Mouse (Mus musculus) cerebellum, adult 9-10 months (tissue): ENCODE results near the gene Chp1.
A peak's percentile ranks its signal among the peaks of the same experiment; 100 is the strongest.
"Not testable (repeated sequence)": the region's sequence is repeated elsewhere in the genome, so short reads cannot be mapped to it uniquely, and the experiment has no call there.

Experiments used
- DNase-seq: peaks from one replicate; pipeline ENCODE4 v3.0.0; 2022

The Chp1 gene

DNA sequence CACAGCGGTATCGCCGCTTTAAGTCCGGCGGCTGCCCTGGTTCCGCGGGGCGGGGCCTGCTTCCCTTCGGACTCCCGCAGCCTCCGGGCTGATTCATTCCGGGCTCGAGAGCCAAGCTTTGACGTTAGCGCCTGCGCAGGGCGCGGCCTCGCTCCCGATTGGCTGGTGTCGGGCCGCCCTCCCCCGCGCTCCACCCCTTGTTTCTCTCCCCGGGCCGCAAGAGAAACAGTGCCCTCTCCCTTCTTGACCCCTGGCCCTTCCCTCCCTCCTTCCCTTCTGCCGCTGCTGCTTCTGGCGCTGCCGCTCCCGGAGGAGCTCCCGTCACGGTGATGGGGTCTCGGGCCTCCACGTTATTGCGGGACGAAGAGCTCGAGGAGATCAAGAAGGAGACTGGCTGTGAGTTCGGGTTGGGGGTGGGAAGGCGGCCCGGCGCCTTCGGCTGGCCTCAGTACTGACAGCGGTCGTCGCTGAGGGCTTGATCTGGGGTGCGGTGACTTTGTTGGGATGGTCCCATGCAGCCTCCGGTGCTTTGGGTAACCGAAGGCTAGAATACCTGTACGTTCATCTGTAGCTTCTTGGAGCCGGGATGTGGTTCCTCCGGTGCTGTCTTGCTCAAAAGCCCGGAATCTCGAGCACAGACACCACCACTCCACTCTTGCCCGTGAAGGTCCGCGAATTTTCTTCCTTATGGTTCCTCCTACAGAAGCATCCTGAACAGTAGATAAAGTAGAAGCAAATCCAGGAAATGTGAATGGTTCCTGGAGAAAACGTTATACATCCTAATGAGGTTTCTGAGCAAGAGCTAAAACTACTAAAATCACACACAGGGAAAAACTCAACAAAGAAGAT lies at the start of gene Chp1, which contains the start of gene Exd1:
Gene Chp1 (plus strand): TSS at position 176 of the 849 bp plus-strand sequence.
Gene Exd1 (minus strand): TSS at position 106 of the 849 bp plus-strand sequence.
- DNase-seq: peak; percentile 98

DNA sequence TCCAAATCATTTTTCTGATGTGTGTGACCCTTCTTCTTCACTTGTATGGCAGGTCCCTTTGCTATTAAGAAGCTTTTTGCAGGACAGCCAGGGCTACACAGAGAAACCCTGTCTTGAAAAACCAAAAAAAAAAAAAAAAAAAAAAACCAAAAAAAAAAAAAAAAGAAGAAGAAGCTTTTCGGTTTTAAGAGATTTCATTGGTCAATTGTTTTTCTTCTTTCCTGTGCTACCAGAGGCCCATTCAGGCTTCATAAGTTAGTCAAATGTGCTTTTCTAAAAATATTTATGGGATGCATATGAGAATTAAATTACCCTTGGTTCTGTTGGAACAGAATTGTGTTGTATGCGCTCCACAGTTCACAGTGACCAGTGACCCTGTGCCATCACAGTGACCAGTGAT lies 48.6 kb upstream of the Chp1 start:
- no peak for DNase-seq

DNA sequence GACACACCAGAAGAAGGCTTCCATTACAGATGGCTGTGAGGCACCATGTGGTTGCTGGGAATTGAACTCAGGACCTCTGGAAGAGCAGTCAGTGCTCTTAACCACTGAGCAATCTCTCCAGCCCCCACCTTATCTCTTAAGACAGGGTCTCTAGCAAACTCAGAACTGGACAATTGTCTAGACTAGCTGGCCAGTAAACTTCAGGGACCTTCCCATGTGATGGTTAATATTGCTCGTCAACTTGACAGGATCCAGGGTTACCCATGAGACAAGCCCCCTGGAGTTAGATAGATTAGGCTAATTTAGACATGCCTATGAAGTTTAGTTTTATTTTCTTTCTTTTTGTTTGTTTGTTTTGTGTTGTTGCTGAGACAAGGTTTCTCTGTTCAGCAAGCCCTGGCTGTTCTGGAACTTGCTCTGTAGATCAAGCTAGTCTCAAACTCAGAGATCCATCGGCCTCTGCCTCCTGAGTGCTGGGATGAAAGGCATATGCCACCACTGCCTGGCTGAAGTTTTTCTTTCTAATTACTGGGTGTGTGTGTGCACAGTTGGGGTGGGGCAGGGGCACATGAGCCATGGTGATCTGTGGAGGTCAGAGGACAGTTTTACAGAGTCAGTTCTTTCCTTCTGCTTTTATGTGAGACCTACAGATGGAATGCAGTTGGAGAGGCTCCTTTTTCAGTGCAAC lies 46.4 kb upstream of the Chp1 start:
- no peak for DNase-seq

DNA sequence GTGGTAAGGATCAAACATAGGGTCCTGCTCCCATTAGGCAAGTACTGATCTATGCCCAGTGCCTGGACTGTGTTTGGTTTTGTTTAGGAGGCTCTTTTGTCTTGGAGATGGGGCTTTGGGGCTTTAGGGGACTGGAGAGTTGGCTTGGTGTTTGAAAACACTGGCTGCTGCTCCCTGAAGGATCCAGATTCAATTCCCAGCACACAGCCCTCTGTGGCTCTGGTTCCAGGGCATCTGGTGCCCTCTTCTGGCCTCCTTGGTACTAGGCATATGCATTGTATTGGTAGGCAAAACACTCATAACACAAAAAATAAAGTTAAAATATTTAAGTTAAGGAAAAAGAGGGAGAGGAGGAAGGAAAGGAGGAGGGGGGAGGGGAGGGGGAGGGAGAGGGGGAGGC lies 40.4 kb upstream of the Chp1 start:
- DNase-seq: no peak

GRCm38 (mm10) chr2:119508518-119508917 lies 39.0 kb upstream of the Chp1 start:
- not testable (repeated sequence) for DNase-seq

- no peak for DNase-seq
These were observed 36.6 kb upstream of the Chp1 start for GRCm38 (mm10) chr2:119510856-119511255.

DNA sequence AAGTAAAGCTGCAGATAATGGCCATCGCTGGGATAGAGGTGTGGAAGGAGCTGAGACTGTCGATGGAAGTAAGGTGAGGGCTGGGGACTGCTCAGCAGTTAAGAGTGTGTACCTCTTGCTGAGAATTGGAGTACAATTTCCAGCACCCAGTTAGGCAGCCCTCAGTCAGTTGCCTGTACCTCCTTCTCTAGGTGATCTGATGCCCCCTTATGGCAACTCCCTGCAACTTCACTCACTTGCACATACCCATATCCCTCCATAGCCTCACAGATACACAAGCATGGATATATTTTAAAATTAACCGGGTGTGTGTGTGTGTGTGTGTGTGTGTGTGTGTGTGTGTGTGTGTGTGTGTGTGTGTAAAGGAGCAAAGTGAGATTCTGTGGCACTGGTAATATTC lies 35.2 kb upstream of the Chp1 start:
- no peak for DNase-seq

DNA sequence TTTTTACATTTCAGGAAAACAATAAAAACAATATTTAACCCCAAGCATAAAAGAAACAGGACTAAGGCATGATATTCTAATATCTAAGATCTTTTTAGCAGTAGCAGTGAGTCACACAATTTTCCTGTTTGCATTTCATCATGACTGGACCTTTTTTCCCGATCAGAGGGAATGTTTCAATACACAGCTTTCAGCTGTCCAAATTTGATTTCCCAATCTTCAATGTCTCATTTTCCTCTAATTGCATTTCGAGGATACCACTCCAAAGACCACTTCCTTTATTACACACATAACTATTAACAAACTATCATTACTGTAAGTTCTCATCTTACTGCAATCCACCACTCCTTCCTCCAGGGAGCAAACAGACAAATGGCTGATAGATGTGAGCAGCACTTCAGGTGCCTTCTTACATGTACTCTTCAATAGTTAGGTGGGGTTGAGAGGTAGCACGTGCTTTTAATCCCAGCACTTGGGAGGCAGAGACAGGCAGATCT lies 33.4 kb upstream of the Chp1 start:
- DNase-seq: no peak

DNA sequence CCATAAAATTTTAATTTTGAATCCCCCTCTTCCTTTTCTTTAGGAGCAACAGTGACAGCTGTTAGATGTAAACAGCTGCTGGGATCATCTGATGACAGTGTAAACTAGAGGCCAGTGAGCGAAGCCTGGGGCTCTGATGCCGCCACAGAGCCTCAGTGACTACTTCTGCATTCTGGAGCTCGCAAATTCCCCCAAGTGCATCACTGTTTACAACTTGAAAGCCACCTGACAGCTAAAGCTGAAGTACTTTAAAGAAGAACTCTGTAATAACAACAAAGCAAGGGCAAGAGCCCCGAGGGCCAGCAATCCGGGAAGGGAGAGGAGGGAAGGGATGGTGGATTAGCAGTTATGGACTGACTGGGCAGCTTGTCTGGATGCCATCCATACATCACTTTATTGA lies 30.7 kb upstream of the Chp1 start:
- no peak for DNase-seq

DNA sequence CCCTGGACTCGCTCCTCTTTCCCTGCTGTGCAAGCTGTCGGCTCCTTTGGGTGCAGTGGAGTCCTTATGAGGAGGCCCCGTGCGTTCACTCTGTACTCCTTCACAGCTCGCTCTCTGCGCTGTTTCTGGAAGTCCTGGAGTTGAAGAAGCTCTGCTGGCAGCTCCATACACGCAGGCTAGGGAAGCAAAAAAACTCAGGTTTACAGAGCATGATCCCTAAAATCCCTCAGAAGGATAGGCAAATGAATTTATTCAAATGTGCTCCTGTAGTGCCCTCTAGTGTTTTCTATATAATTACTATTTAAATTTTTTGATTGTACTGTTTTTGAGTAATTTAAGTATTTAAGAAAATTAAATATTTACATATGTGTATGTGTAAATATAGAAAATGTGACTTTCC lies 26.9 kb upstream of the Chp1 start:
- DNase-seq: peak; percentile 15

DNA sequence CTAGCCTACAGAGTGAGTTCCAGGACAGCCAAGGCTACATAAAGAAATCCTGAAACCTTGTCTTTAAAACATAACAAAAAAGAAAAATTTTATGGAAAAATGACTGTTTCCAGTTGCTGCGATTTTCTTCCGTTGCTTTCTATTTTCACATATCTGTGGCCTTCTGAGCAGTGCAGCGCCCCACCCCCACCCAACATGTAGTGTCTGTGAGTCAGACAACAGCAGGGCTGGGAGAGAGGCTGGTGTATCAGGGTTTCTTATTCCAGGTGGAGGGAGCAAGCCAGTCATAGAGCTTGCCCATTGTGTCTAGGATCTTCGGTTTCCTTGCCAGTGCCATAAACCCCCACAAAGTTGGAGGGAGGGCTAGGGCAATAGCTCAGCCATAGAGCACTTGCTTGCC lies 23.7 kb upstream of the Chp1 start:
- no peak for DNase-seq

DNA sequence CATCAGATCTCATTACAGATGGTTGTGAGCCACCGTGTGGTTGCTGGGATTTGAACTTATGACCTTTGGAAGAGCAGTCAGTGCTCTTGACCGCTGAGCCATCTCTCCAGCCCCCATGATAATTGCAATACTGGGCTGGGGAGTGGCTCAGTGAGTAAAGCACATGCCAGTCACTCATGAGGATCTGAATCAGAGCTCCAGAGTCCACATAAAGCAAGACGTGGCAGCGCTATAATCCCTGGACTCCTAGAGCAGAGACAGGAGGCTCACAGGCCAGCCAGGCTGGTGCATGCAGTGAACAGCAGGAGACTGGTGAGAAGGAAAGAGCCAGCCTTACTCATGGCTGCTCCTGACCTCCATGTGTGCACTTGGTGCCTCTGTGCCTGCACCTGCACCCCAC lies 22.1 kb upstream of the Chp1 start:
- DNase-seq: no peak

GRCm38 (mm10) chr2:119538802-119539201 lies 8.7 kb upstream of the Chp1 start:
- DNase-seq: no peak

DNA sequence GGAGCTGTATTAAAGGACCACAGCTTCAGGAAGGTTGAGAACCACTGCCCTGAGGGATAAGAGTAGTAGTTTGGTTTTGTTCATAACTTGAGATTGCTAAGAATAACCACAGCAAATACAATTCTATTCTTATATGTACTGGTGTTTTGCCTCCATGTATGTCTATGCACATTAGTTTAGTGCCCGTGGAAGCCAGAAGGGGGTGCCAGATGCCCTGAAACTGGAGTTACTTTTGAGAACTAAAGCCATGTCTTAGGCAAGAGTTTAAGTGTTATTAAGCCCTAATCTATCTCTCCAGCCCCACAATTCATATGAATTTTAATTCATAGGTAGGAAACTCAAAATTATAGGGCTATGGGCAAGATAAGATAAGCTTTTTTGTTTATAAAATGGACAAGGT lies 5.4 kb upstream of the Chp1 start:
- DNase-seq: no peak

GRCm38 (mm10) chr2:119543656-119544055 lies 3.8 kb upstream of the Chp1 start:
- DNase-seq: no peak

DNA sequence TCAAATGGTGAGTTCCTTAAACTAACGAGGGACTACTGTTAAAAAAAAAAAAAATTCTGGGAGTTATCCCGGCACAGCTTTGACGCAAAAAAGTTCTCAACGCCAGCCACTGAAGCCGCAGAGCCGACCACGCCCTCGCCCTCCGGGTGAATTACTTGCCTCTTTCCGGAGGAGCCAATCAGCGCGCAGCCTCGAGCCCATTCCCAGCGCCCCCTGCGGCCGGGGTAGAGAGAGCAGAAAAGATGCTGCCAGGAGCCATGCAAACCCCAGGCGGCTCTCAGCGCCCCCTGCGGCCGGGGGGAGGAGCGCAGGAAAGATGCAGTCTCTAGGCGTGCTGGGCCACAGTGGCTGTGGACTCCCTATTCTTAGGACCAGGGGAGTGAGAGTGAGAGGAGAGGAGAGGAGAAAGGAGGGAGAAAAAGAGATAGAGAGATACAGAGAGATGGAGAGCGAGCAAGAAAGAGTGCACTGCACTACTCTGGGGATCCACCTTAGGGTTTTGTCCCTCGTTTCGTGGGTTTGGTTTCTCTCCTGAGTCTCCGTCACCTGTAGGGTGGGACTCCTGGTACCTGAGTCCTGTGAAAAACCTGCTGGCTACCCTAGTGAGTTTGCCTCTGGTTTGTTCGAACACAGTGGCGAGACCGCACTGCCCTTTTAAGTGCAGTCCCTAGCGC lies 512 bp upstream of the Chp1 start:
- DNase-seq: peak; percentile 76

DNA sequence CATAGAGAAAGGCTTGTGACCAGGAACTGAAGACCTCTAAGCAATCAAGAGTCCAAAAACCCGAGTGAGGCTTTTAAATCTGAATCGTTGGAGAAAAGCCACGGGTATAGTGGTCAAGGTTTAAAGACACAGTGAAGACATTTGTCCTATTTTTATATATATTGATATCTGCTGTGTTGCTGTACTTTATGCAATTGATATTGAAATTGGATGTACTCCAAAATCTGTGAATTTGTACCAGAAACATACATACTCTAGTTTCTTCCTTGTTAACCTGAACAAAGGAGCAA lies 819 bp downstream of the Chp1 start:
- peak; percentile 18 for DNase-seq

- DNase-seq: peak; percentile 31
These were observed 1.2 kb downstream of the Chp1 start for GRCm38 (mm10) chr2:119548691-119549090.

DNA sequence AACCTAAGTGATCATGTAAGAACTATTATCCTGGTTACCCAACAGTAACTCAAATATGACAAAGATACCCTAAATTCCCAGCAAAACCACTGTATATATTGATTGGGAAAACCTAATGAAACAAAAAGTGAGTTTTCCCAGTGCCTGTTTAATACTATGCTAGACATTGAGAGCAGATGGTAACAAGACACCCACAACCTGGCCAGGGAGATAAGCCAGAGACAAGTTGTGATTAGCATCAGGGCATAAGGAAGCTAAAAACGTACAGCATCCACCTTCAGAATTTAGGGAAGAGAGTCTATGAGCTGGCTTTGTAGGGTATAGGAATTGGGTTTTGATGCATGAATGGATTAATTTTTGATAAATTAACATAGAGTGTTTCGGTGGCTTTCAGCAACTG lies 2.2 kb downstream of the Chp1 start:
- peak; percentile 18 for DNase-seq

DNA sequence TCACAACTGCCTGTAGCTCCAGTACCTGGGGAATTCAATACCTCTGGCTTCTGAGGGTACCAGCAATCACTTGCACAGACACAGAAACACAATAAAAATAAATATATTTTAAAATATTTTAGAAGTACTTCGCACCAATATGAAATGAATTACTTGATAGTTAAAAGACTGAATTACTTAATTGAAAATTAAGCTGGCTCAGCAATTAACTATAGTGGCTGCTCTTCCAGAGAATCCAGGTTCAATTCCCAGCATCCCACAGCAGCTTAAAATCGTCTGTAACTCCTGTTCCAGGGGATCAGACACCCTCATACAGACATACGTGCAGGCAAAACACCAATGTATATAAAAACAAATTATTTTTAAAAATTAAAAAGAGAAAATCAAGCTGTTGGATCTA lies 10.5 kb downstream of the Chp1 start:
- DNase-seq: no peak

DNA sequence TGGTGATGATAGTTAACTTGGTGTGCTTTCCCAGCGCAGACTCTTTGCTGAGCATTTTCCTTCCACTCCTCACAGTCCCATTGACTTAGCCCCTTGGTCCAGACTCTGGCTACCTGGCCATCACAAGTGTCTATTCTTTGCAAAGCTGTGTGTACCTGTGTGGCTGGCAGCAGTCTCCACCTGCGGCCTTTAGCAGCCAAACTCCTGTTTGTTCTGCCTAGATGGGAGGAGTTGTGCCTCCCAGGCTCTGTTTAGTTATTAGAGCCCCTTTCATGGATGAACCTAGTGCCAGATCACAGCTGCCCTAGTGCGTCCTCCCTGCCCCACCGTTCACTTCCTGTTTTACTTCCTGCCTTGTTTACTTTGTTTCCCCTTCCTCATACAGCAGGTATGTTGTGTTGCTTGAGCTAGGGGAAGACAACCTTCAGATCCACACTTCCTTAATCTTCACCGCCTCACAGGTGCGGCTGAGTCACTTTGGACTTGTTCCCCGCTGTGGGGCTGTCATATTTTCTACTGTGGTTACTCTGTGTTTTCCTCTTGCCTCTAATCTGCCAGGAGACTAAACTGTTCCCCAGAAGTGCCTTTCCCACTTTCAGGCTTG lies 11.3 kb downstream of the Chp1 start:
- no peak for DNase-seq

- DNase-seq: no peak
These were observed 14.3 kb downstream of the Chp1 start for GRCm38 (mm10) chr2:119561794-119562193.

- no peak for DNase-seq
These were observed 17.8 kb downstream of the Chp1 start for GRCm38 (mm10) chr2:119565284-119565683.
